Mouse (Mus musculus): Measurements from ENCODE around the gene Neurl1a. TPM values are rescaled to one million over a fixed set of nuclear protein-coding genes. Genes with fewer than 3 reads are reported as not detected.
A peak's percentile ranks its signal among the peaks of the same experiment; 100 is the strongest.

Gene Neurl1a
- total RNA-seq, 2 experiments from 2014 or later, result 63.6 to 86.9 TPM

- peak; percentile 46 for DNase-seq
- intact Hi-C loops (cut with DNase I; ENCODE audit: low total_unique reads), result no loop called here
These were observed 52.1 kb downstream of the Neurl1a start for GRCm38 (mm10) chr19:47230682-47231081.

- intact Hi-C loops (cut with DNase I; ENCODE audit: low total_unique reads), result no loop called here
These were observed 52.8 kb downstream of the Neurl1a start for GRCm38 (mm10) chr19:47231389-47231788.

GRCm38 (mm10) chr19:47232077-47232865, 53.7 kb downstream of the Neurl1a start:
- no peak for DNase-seq
- intact Hi-C loops (cut with DNase I; ENCODE audit: low total_unique reads), result no loop called here

More at GRCm38 (mm10) chr19:47231389-47231788, 52.8 kb downstream of the Neurl1a start:
- DNase-seq, result no peak

- no peak for DNase-seq
- intact Hi-C loops (cut with DNase I; ENCODE audit: low total_unique reads), result no loop called here
These were observed 54.5 kb downstream of the Neurl1a start for GRCm38 (mm10) chr19:47233087-47233486.

- intact Hi-C loops (cut with DNase I; ENCODE audit: low total_unique reads), result no loop called here
These were observed 61.5 kb downstream of the Neurl1a start for GRCm38 (mm10) chr19:47240076-47240475.

GRCm38 (mm10) chr19:47240957-47241356, 62.3 kb downstream of the Neurl1a start:
- intact Hi-C loops (cut with DNase I; ENCODE audit: low total_unique reads), result no loop called here

More at GRCm38 (mm10) chr19:47240076-47240475, 61.5 kb downstream of the Neurl1a start:
- DNase-seq, result no peak

GRCm38 (mm10) chr19:47242227-47242626, 63.6 kb downstream of the Neurl1a start:
- no peak for DNase-seq
- intact Hi-C loops (cut with DNase I; ENCODE audit: low total_unique reads), result no loop called here

More at GRCm38 (mm10) chr19:47240957-47241356, 62.3 kb downstream of the Neurl1a start:
- DNase-seq, result no peak

GRCm38 (mm10) chr19:47245512-47245911, 66.9 kb downstream of the Neurl1a start:
- intact Hi-C loops (cut with DNase I; ENCODE audit: low total_unique reads), result no loop called here
- no peak for DNase-seq

GRCm38 (mm10) chr19:47247791-47248190, 69.2 kb downstream of the Neurl1a start:
- intact Hi-C loops (cut with DNase I; ENCODE audit: low total_unique reads), result no loop called here
- no peak for DNase-seq

- intact Hi-C loops (cut with DNase I; ENCODE audit: low total_unique reads), result no loop called here
- DNase-seq, result no peak
These were observed 69.7 kb downstream of the Neurl1a start for GRCm38 (mm10) chr19:47248296-47248695.

- intact Hi-C loops (cut with DNase I; ENCODE audit: low total_unique reads), result no loop called here
- DNase-seq, result peak; percentile 64
These were observed 70.4 kb downstream of the Neurl1a start for GRCm38 (mm10) chr19:47248906-47249568.

- intact Hi-C loops (cut with DNase I; ENCODE audit: low total_unique reads), result no loop called here
- DNase-seq, result no peak
These were observed 72.3 kb downstream of the Neurl1a start for GRCm38 (mm10) chr19:47250931-47251330.

- DNase-seq, result no peak
- intact Hi-C loops (cut with DNase I; ENCODE audit: low total_unique reads), result no loop called here
These were observed 74.5 kb downstream of the Neurl1a start for GRCm38 (mm10) chr19:47253053-47253628.

- intact Hi-C loops (cut with DNase I; ENCODE audit: low total_unique reads), result no loop called here
- no peak for DNase-seq
These were observed 76.4 kb downstream of the Neurl1a start for GRCm38 (mm10) chr19:47255036-47255435.

- no peak for DNase-seq
- intact Hi-C loops (cut with DNase I; ENCODE audit: low total_unique reads), result no loop called here
These were observed 77.3 kb downstream of the Neurl1a start for GRCm38 (mm10) chr19:47255919-47256318.

- intact Hi-C loops (cut with DNase I; ENCODE audit: low total_unique reads), result no loop called here
- DNase-seq, result no peak
These were observed 81.0 kb downstream of the Neurl1a start for GRCm38 (mm10) chr19:47259581-47259980.

- intact Hi-C loops (cut with DNase I; ENCODE audit: low total_unique reads), result loop anchor here (10.0 kb wide), 1 partner anchor 234 kb away; no protein-coding TSS in a partner anchor
- DNase-seq, result no peak
These were observed 82.6 kb downstream of the Neurl1a start for GRCm38 (mm10) chr19:47261196-47261595.

GRCm38 (mm10) chr19:47263621-47264020, 85.0 kb downstream of the Neurl1a start:
- intact Hi-C loops (cut with DNase I; ENCODE audit: low total_unique reads), result loop anchor here (2.0 to 10.0 kb wide), 2 partner anchors 87 to 231 kb away; no protein-coding TSS in a partner anchor
- no peak for DNase-seq

GRCm38 (mm10) chr19:47264322-47265092, 85.9 kb downstream of the Neurl1a start:
- DNase-seq, result peak; percentile 73
- intact Hi-C loops (cut with DNase I; ENCODE audit: low total_unique reads), result loop anchor here (10.0 kb wide), 1 partner anchor 230 kb away; no protein-coding TSS in a partner anchor
